Mouse (Mus musculus) embryonic fibroblast, embryonic 13.5 days (primary cell): ENCODE results near the gene Gm10234.

Experiments
- CTCF ChIP-seq: IDR thresholded peaks from 2 replicates; pipeline ENCODE4 v1.5.1; 2011; ENCODE audit warnings: mild to moderate bottlenecking, control low read depth, low read length, moderate library complexity, borderline replicate concordance; ENCODE audit not compliant: insufficient read depth
- POLR2A ChIP-seq: IDR thresholded peaks from 2 replicates; pipeline ENCODE4 v1.6.1; 2011; ENCODE audit warnings: low read depth, mild to moderate bottlenecking, control low read depth, low read length, moderate library complexity

GRCm38 (mm10) chr6:95331191-95331590, 9.3 kb downstream of the Gm10234 start:
- no peak for TF ChIP-seq CTCF
- no peak for TF ChIP-seq POLR2A
